Comparison of ENCODE assay signal across 8 mouse cellular contexts in genomic region chr11:31821479-31822411, GRCm38 (mm10). TPM values are rescaled to one million over a fixed set of nuclear protein-coding genes. Genes with fewer than 3 reads are reported as not detected.
DNase-seq lines count a peak whose midpoint lies in the region; ATAC-seq and TF ChIP-seq lines count a peak whose summit lies in the region.

No protein-coding gene starts in this region.

- H3K9me3 ChIP-seq in liver, embryonic 11.5 days (ENCODE audit: control insufficient read depth, low read length) = no peaks in the 10 kb centered on the region
- no peaks in the 10 kb centered on the region for H3K9me3 ChIP-seq in hindbrain, postnatal 0 days (ENCODE audit: low read length)
- no peaks in the 10 kb centered on the region for H3K9me3 ChIP-seq in liver, embryonic 15.5 days (replicated peaks)

- TF ChIP-seq CTCF in hindbrain, postnatal 0 days (IDR thresholded peaks at IDR 0.05; ENCODE audit: low read depth) = no peak

- peak overlapping the region; percentile 35; the same call in 1 of the 2 replicates for H3K27ac ChIP-seq in liver, embryonic 11.5 days (ENCODE audit: low read depth, low read length)
- H3K27ac ChIP-seq in hindbrain, postnatal 0 days = peak overlapping the region; percentile 5; the same call in 1 of the 2 replicates
- peak overlapping the region; percentile 41 for H3K27ac ChIP-seq in liver, embryonic 15.5 days (replicated peaks)

- H3K36me3 ChIP-seq in liver, embryonic 11.5 days (ENCODE audit: control insufficient read depth, insufficient read depth, low read length) = no peaks in the 10 kb centered on the region
- no peaks in the 10 kb centered on the region for H3K36me3 ChIP-seq in hindbrain, postnatal 0 days (ENCODE audit: insufficient read depth, low read length)
- H3K36me3 ChIP-seq in liver, embryonic 15.5 days (replicated peaks) = no peaks in the 10 kb centered on the region
- H3K36me3 ChIP-seq in splenic B cell, adult 2 months (ENCODE audit: control insufficient read depth, insufficient read depth, low read length, poor library complexity, severe bottlenecking) = no peaks in the 10 kb centered on the region

- ATAC-seq in liver, embryonic 11.5 days (replicated peaks; ENCODE audit: low FRiP score) = no peak
- ATAC-seq in hindbrain, postnatal 0 days = peak; percentile 60
- ATAC-seq in liver, embryonic 15.5 days (ENCODE audit: insufficient read depth) = no peak
- ATAC-seq in cerebellum, adult (ENCODE audit: insufficient number of reproducible peaks, low FRiP score, low TSS enrichment) = no peak

- H3K27me3 ChIP-seq in liver, embryonic 11.5 days (replicated peaks; ENCODE audit: control insufficient read depth, insufficient read depth, low read length) = no peaks in the 10 kb centered on the region
- H3K27me3 ChIP-seq in hindbrain, postnatal 0 days (ENCODE audit: insufficient read depth, low read length) = no peaks in the 10 kb centered on the region
- H3K27me3 ChIP-seq in liver, embryonic 15.5 days = no peaks in the 10 kb centered on the region
- H3K27me3 ChIP-seq in splenic B cell, adult 2 months (ENCODE audit: control insufficient read depth, insufficient read depth, low read length, poor library complexity, severe bottlenecking) = no peaks in the 10 kb centered on the region

- peaks cover 19% of the 10 kb centered on the region for H3K4me1 ChIP-seq in liver, embryonic 11.5 days (replicated peaks; ENCODE audit: control insufficient read depth, insufficient read depth, low read length)
- no peaks in the 10 kb centered on the region; the same call in none of the 2 replicates for H3K4me1 ChIP-seq in hindbrain, postnatal 0 days (ENCODE audit: insufficient read depth, low read length)
- peaks cover 65% of the 10 kb centered on the region for H3K4me1 ChIP-seq in liver, embryonic 15.5 days (replicated peaks)

- no peak overlapping the region for H3K9ac ChIP-seq in liver, embryonic 11.5 days (ENCODE audit: low read depth, low read length)
- no peak overlapping the region for H3K9ac ChIP-seq in hindbrain, postnatal 0 days (replicated peaks; ENCODE audit: low read length)
- H3K9ac ChIP-seq in liver, embryonic 15.5 days = peak overlapping the region; percentile 10; the same call in 1 of the 2 replicates

- 44% methylated on average over 12 of the region's 12 CpGs for WGBS in liver, embryonic 11.5 days
- WGBS in hindbrain, postnatal 0 days = 60% methylated on average over 12 of the region's 12 CpGs
- WGBS in liver, embryonic 15.5 days (ENCODE audit: insufficient replicate concordance) = 31% methylated on average over 12 of the region's 12 CpGs

- no peak overlapping the region for H3K4me3 ChIP-seq in liver, embryonic 11.5 days (ENCODE audit: low read depth, low read length)
- H3K4me3 ChIP-seq in hindbrain, postnatal 0 days (ENCODE audit: low read length) = no peak overlapping the region
- H3K4me3 ChIP-seq in liver, embryonic 15.5 days (replicated peaks) = no peak overlapping the region

- H3K4me2 ChIP-seq in liver, embryonic 11.5 days = no peak overlapping the region
- no peak overlapping the region for H3K4me2 ChIP-seq in hindbrain, postnatal 0 days (ENCODE audit: low read depth, low read length)
- H3K4me2 ChIP-seq in liver, embryonic 15.5 days = no peak overlapping the region

- DNase-seq in liver, embryonic 11.5 days (ENCODE audit: low spot score) = no peak
- no peak for DNase-seq in liver
- DNase-seq in hindbrain, postnatal 0 days (ENCODE audit: low spot score) = peak; percentile 67
- peak; percentile 61 for DNase-seq in splenic B cell, adult 2 months (ENCODE audit: low read depth, low spot score)
- no peak for DNase-seq in right cerebral cortex, postnatal 10 days (ENCODE audit: low spot score in 2 of 2)
- DNase-seq in left cerebral cortex, adult 18-20 months (ENCODE audit: low spot score in 2 of 2) = no peak

RNA-seq across cellular contexts. Expression of gene Cpeb4, which starts 50.3 kb away (rescaled TPM):
- 14.4 and 15.8 TPM in 2 replicates for polyA plus RNA-seq in liver, embryonic 11.5 days (2014; fragmentation: Nextera tagmentation; extraction: Ambion mirVana)
- total RNA-seq in hindbrain, postnatal 0 days (2014; rRNA removed) = 75.7 and 75.8 TPM in 2 replicates
- polyA plus RNA-seq in hindbrain, postnatal 0 days (2015; fragmentation: Nextera tagmentation; extraction: Ambion mirVana) = 15.3 and 15.8 TPM in 2 replicates
- 19.0 and 19.1 TPM in 2 replicates for polyA plus RNA-seq in liver, embryonic 15.5 days (2015; fragmentation: Nextera tagmentation; extraction: Ambion mirVana)
- 100 to 1,000 TPM; 145 to 152 TPM for total RNA-seq in left cerebral cortex, adult 18-20 months (2021)

Comparison
In these comparisons a context has a peak if more than half of its experiments do, and no peak if none do; other contexts are left out.
1. DNase-seq: peak in hindbrain, postnatal 0 days (single experiment) and splenic B cell, adult 2 months (single experiment); none in liver, embryonic 11.5 days (single experiment), liver (single experiment), right cerebral cortex, postnatal 10 days (0 of 2) and left cerebral cortex, adult 18-20 months (0 of 2).
2. Peak in every context shown above with its lines, with median percentiles within 50 percentile points of each other: H3K27ac ChIP-seq.